Mouse (Mus musculus) kidney, embryonic 15.5 days (tissue): ENCODE results near the gene Ryk. TPM values are rescaled to one million over a fixed set of nuclear protein-coding genes. Genes with fewer than 3 reads are reported as not detected.

Source experiments
- ATAC-seq: fragments of 200-750 bp; cut with Nextera tagmentation; replicated peaks from 2 replicates; pipeline ENCODE4 v1.8.0; 2017; ENCODE audit warnings: moderate TSS enrichment; ENCODE audit not compliant: low FRiP score
- H3K27ac ChIP-seq: fragments of 300-500 bp; sonication (generic); 2 replicates; pipeline ENCODE4 v1.5.1; 2015; ENCODE audit warnings: mild to moderate bottlenecking, inconsistent platforms
- H3K27me3 ChIP-seq: fragments of 300-500 bp; sonication (generic); 2 replicates; pipeline ENCODE4 v1.6.1; 2015; ENCODE audit warnings: inconsistent platforms
- H3K36me3 ChIP-seq: fragments of 300-500 bp; sonication (generic); 2 replicates; pipeline ENCODE4 v1.6.1; 2015; ENCODE audit warnings: inconsistent platforms
- H3K4me1 ChIP-seq: fragments of 300-500 bp; sonication (generic); 2 replicates; pipeline ENCODE4 v1.6.1; 2015; ENCODE audit warnings: inconsistent platforms
- H3K4me2 ChIP-seq: fragments of 300-500 bp; sonication (generic); 2 replicates; pipeline ENCODE4 v1.6.1; 2015; ENCODE audit warnings: moderate library complexity, mild to moderate bottlenecking, inconsistent platforms
- H3K4me3 ChIP-seq: fragments of 300-500 bp; sonication (generic); replicated peaks from 2 replicates; pipeline ENCODE4 v1.5.1; 2015; ENCODE audit warnings: mild to moderate bottlenecking, inconsistent platforms
- H3K9ac ChIP-seq: fragments of 300-500 bp; sonication (generic); 2 replicates; pipeline ENCODE4 v1.6.1; 2015; ENCODE audit warnings: mild to moderate bottlenecking, inconsistent platforms
- H3K9me3 ChIP-seq: fragments of 300-500 bp; sonication (generic); replicated peaks from 2 replicates; pipeline ENCODE4 v1.6.1; 2016; ENCODE audit warnings: inconsistent platforms
- WGBS: fragments of 180-500 bp; shearing (Covaris S2); methylation state at CpG from one replicate; pipeline ENCODE4 v1.1.7; 2015; ENCODE audit warnings: mixed read lengths; 5-methylcytosine and 5-hydroxymethylcytosine counted together
- polyA plus RNA-seq: library from polyadenylated mRNA; unstranded; fragments of >200 nt; fragmentation: Nextera tagmentation; extraction: Ambion mirVana; gene quantifications from 2 replicates; pipeline ENCODE4 v1.2.1, GENCODE M21; 2015

Gene Ryk
- polyA plus RNA-seq, 1 experiment from 2014 or later: 19.7 TPM

DNA sequence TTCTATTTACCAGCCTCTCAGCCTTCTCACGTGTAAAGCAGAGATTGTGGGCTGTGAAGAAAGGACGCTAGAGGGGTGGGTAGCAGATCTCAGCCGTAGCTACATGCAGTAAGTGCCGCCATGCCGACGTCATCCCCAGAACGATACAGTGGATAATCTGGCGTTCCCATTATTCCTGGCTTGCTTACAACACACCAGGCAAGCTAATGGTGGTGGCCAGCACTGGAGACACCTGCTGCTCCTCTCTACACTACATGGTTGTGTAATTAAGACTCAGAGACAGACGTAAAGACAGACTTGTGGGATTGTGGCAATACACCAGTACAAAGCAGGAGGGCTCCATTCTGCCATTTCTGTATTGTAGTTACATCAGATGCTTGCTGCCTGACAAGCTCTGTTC, 43.2 kb downstream of the Ryk start:
- Histone ChIP-seq H3K4me3 (no peak overlapping the region), H3K36me3 (peaks cover 80% of the 10 kb centered on the region), H3K4me1 (no peaks in the 10 kb centered on the region), H3K9me3 (no peaks in the 10 kb centered on the region), H3K9ac (no peak overlapping the region), H3K27ac (no peak overlapping the region), H3K27me3 (no peaks in the 10 kb centered on the region), H3K4me2 (no peak overlapping the region)
- no peak for ATAC-seq
- WGBS: 86% methylated on average over 9 of the region's 9 CpGs

DNA sequence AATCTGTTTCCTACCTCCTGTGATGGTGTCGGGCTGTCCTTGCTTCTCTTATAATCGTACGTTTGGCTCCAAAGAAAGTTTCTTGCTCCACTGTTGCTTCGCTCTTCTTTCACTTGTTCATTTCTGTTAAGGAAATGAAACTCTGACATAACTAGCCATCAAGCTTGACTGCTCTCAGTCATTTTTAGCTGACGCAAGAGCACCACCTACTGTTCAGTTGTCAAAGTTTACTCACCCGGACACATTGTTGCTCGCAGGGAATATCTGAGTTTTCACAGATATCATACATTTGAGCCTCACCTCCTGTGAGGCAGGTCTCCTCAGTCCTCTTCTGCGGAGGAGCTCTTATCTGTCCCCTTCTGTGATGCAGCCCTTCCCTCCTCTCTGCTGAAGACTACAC, 44.8 kb downstream of the Ryk start:
- Histone ChIP-seq H3K9ac (no peak overlapping the region), H3K27me3 (no peaks in the 10 kb centered on the region), H3K4me3 (no peak overlapping the region), H3K4me2 (no peak overlapping the region), H3K4me1 (no peaks in the 10 kb centered on the region), H3K27ac (no peak overlapping the region), H3K9me3 (no peaks in the 10 kb centered on the region), H3K36me3 (peaks cover 86% of the 10 kb centered on the region)
- ATAC-seq: no peak
- WGBS: 63% methylated on average over 8 of the region's 8 CpGs

- WGBS: 88% methylated on average over 9 of the region's 9 CpGs
- Histone ChIP-seq H3K4me3 (no peak overlapping the region), H3K9ac (no peak overlapping the region), H3K4me1 (0 out of 2 replicates have a peak, but pooled peaks cover 3% of the 10 kb centered on the region), H3K36me3 (peaks cover 72% of the 10 kb centered on the region), H3K27ac (no peak overlapping the region), H3K27me3 (no peaks in the 10 kb centered on the region), H3K9me3 (no peaks in the 10 kb centered on the region), H3K4me2 (no peak overlapping the region)
- no peak for ATAC-seq
These were observed 50.0 kb downstream of the Ryk start for GRCm38 (mm10) chr9:102884703-102885102.

DNA sequence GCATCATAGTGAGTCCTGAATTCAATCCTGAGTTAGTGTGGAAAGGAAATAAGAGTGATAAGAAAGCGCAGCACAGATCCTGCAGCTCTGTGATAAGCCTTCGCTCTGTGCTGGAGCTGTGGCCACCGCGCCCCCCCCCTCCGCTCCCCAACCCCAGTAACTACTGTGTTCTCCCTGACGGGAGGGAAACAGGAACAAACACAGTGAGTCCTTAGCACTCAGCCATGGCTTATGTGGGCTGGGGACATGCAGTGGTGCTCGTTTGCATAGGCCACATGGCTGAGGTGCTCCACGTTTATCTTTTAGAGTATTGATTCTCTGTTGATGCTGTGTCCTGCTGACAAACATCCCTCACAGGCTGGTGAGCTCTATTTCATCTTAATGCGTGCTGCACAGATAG, 55.4 kb downstream of the Ryk start:
- Histone ChIP-seq H3K4me1 (0 out of 2 replicates have a peak, but pooled peaks cover 3% of the 10 kb centered on the region), H3K9ac (no peak overlapping the region), H3K27ac (no peak overlapping the region), H3K4me3 (no peak overlapping the region), H3K4me2 (no peak overlapping the region), H3K27me3 (no peaks in the 10 kb centered on the region), H3K36me3 (peaks cover 66% of the 10 kb centered on the region), H3K9me3 (no peaks in the 10 kb centered on the region)
- ATAC-seq: no peak
- 82% methylated on average over 9 of the region's 9 CpGs for WGBS

GRCm38 (mm10) chr9:102892480-102893355, 58.0 kb downstream of the Ryk start:
- Histone ChIP-seq H3K4me1 (0 out of 2 replicates have a peak, but pooled peaks cover 3% of the 10 kb centered on the region), H3K9me3 (no peaks in the 10 kb centered on the region), H3K4me3 (no peak overlapping the region), H3K27me3 (no peaks in the 10 kb centered on the region), H3K27ac (no peak overlapping the region), H3K4me2 (no peak overlapping the region), H3K36me3 (peaks cover 56% of the 10 kb centered on the region), H3K9ac (no peak overlapping the region)
- ATAC-seq: no peak
- 87% methylated on average over 7 of the region's 7 CpGs for WGBS

GRCm38 (mm10) chr9:102893356-102893870, 58.7 kb downstream of the Ryk start:
- WGBS: 89% methylated on average over 11 of the region's 11 CpGs
- ATAC-seq: no peak
- Histone ChIP-seq H3K4me3 (no peak overlapping the region), H3K27ac (no peak overlapping the region), H3K4me2 (no peak overlapping the region), H3K27me3 (no peaks in the 10 kb centered on the region), H3K4me1 (no peaks in the 10 kb centered on the region), H3K9me3 (no peaks in the 10 kb centered on the region), H3K36me3 (peaks cover 59% of the 10 kb centered on the region), H3K9ac (no peak overlapping the region)

GRCm38 (mm10) chr9:102899916-102900315, 65.2 kb downstream of the Ryk start:
- Histone ChIP-seq H3K36me3 (peaks cover 70% of the 10 kb centered on the region), H3K27ac (no peak overlapping the region), H3K27me3 (no peaks in the 10 kb centered on the region), H3K4me2 (no peak overlapping the region), H3K4me1 (no peaks in the 10 kb centered on the region), H3K9ac (no peak overlapping the region), H3K9me3 (no peaks in the 10 kb centered on the region), H3K4me3 (no peak overlapping the region)
- WGBS: 89% methylated on average over 6 of the region's 6 CpGs
- ATAC-seq: no peak

- 92% methylated on average over 7 of the region's 7 CpGs for WGBS
- H3K36me3 ChIP-seq: peaks cover 86% of the 10 kb centered on the region
- no peak for ATAC-seq
These were observed 67.6 kb downstream of the Ryk start for GRCm38 (mm10) chr9:102902308-102902707.

DNA sequence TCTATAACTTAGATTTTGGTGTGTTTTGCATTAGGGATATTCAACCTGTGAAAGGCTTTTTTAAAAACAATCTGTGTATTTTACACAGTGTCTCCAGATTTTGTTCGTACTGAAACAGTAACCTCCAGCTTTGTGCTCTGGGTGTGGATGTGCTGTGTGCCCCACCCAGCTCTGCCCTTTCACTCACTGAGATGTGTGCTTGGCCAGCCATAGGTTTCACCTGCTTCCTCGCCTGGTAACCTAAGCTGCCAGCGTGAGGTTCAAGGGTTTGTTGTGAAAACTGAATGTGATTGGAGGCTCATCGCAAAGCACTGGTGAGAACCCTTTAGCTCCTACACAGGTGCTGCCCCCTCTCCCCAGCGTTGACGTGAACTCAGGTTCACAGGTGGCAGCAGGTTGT, 70.2 kb downstream of the Ryk start:
- Histone ChIP-seq H3K27me3 (no peaks in the 10 kb centered on the region), H3K4me1 (no peaks in the 10 kb centered on the region), H3K4me2 (no peak overlapping the region), H3K9me3 (no peaks in the 10 kb centered on the region), H3K9ac (no peak overlapping the region), H3K36me3 (peaks cover 82% of the 10 kb centered on the region), H3K4me3 (no peak overlapping the region), H3K27ac (no peak overlapping the region)
- WGBS: 94% methylated on average over 6 of the region's 6 CpGs
- ATAC-seq: no peak

More at GRCm38 (mm10) chr9:102902308-102902707, 67.6 kb downstream of the Ryk start:
- Histone ChIP-seq H3K27me3 (no peaks in the 10 kb centered on the region), H3K27ac (no peak overlapping the region), H3K4me1 (no peaks in the 10 kb centered on the region), H3K4me3 (no peak overlapping the region), H3K9ac (no peak overlapping the region), H3K4me2 (no peak overlapping the region), H3K9me3 (no peaks in the 10 kb centered on the region)

- Histone ChIP-seq H3K9ac (no peak overlapping the region), H3K27me3 (no peaks in the 10 kb centered on the region), H3K9me3 (no peaks in the 10 kb centered on the region), H3K36me3 (peaks cover 87% of the 10 kb centered on the region), H3K4me3 (no peak overlapping the region), H3K27ac (no peak overlapping the region), H3K4me1 (no peaks in the 10 kb centered on the region), H3K4me2 (no peak overlapping the region)
- ATAC-seq: no peak
- 88% methylated on average over 12 of the region's 12 CpGs for WGBS
These were observed 72.1 kb downstream of the Ryk start for GRCm38 (mm10) chr9:102906781-102907180.

DNA sequence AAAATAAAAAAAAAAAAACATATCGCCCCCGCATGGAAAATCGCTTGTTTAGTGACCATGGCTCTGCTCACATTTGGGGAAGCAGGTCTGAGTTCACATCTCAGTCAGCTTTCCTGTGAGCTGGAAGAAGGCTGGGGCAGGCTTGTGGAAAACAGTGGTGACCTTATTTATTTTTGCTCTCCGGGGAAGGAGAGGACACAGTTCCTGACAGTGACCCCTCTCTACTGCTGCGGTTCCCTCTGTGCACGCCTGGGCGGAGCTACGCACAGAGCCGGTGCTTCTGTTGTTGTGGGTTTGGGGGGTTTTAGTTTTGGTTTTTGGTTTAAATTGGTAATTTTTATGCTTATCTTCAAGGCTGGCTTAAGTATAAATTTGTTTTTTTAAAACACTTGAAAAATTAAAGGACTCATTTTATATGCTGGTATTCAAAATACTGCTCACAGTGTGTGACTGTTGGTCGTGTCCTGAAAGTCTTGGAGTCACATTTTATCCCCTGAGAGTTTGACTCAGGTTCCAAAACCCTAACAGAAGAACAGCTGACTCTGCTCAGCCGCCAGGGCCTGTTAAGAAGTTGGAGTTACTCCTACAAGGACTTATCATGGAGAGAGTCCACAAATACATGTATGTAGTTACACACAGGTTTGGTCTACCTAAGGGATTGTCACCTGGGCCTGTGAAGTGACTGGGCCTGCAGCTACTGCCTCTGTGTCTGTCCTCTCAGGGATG, 73.0 kb downstream of the Ryk start:
- no peak for ATAC-seq
- no peak overlapping the region for H3K4me2 ChIP-seq
- H3K9ac ChIP-seq: no peak overlapping the region
- no peaks in the 10 kb centered on the region for H3K4me1 ChIP-seq
- H3K4me3 ChIP-seq: no peak overlapping the region
- no peaks in the 10 kb centered on the region for H3K9me3 ChIP-seq
- WGBS: 77% methylated on average over 11 of the region's 11 CpGs
- H3K36me3 ChIP-seq: peaks cover 82% of the 10 kb centered on the region
- H3K27ac ChIP-seq: no peak overlapping the region
- no peaks in the 10 kb centered on the region for H3K27me3 ChIP-seq

GRCm38 (mm10) chr9:102911526-102911925, 76.8 kb downstream of the Ryk start:
- Histone ChIP-seq H3K27ac (no peak overlapping the region), H3K9ac (no peak overlapping the region), H3K27me3 (no peaks in the 10 kb centered on the region), H3K4me1 (0 out of 2 replicates have a peak, but pooled peaks cover 4% of the 10 kb centered on the region), H3K4me3 (no peak overlapping the region), H3K36me3 (peaks cover 49% of the 10 kb centered on the region), H3K9me3 (no peaks in the 10 kb centered on the region), H3K4me2 (no peak overlapping the region)
- 93% methylated on average over 3 of the region's 3 CpGs for WGBS
- no peak for ATAC-seq
